Mouse (Mus musculus) liver, postnatal 0 days (tissue): ENCODE results near the gene Efhc1.

Experiments
- CTCF ChIP-seq: sonication (generic); IDR thresholded peaks from 2 replicates; pipeline ENCODE4 v1.5.1; 2016; ENCODE audit warnings: antibody characterized with exemption, low read depth
- EP300 ChIP-seq: IDR thresholded peaks from 2 replicates; pipeline ENCODE4 v1.6.1; 2016; ENCODE audit warnings: antibody characterized with exemption, low read depth, mild to moderate bottlenecking

DNA sequence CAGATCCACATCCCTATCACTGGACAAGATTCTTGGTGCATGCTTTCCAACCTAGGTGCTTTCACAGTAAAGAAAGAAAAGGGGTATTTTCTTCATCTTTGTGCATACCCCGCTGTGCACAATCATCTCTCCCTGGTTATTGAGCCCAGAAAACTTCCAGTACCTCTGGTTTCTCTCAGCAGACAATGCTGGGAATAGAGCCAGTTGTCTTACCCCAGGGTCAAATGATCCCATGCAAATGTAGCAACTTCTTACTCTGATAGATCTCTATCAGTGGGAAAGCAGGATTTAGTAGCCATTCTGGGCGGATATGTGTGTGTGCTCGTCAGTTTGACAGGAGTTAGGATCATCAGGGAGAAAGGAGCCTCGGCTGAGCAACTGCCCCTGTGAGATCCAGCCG lies 35.8 kb upstream of the Efhc1 start:
- no peak for TF ChIP-seq CTCF
- no peak for TF ChIP-seq EP300
